Mouse (Mus musculus) embryonic fibroblast, embryonic 13.5 days (primary cell): ENCODE results near the gene Clec2d.

Experiments
- CTCF ChIP-seq: IDR thresholded peaks from 2 replicates; pipeline ENCODE4 v1.5.1; 2011; ENCODE audit warnings: mild to moderate bottlenecking, control low read depth, low read length, moderate library complexity, borderline replicate concordance; ENCODE audit not compliant: insufficient read depth
- POLR2A ChIP-seq: IDR thresholded peaks from 2 replicates; pipeline ENCODE4 v1.6.1; 2011; ENCODE audit warnings: low read depth, mild to moderate bottlenecking, control low read depth, low read length, moderate library complexity

GRCm38 (mm10) chr6:129181249-129181648 lies 834 bp downstream of the Clec2d start:
- no peak for TF ChIP-seq CTCF
- no peak for TF ChIP-seq POLR2A
